17 mouse cellular contexts compared by ENCODE assay signal in the genomic region with DNA sequence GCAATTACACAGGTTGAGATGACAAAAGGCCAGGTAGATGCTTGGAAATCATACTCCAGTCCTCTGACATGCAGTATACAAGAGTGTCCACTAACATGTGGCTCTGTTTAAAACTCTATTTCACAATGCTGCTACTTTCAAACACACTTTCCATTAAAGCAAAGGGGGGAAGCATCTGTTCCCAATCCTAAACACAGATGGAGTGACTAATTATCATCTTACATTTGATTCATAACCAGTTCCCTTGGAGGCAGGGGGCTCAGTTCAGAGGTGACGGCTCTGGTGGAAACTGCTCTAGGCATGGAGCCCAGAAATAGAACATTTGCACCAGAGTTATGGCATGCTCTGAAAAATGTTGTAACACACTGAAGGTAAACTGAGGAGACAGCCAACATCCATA. TPM values are rescaled to one million over a fixed set of nuclear protein-coding genes. Genes with fewer than 3 reads are reported as not detected.
DNase-seq lines count a peak whose midpoint lies in the region; ATAC-seq lines count a peak whose summit lies in the region.
"Had no signal": no experiment of that assay in that cellular context is flagged by ENCODE, and none has a peak within 500 bp of the region (broad histone marks: within the 10 kb centered on the region; RNA-seq: fewer than 3 reads in every experiment).

No protein-coding gene starts in this region.

- whole genome bisulfite sequencing in forebrain, embryonic 15.5 days, result 41% methylated on average over 1 of the region's 1 CpGs
- WGBS in forebrain, embryonic 10.5 days, result 77% methylated on average over 1 of the region's 1 CpGs
- 20% methylated on average over 1 of the region's 1 CpGs for WGBS in limb, embryonic 11.5 days

- no peaks in the 10 kb centered on the region for H3K4me1 ChIP-seq in forebrain, embryonic 15.5 days
- H3K4me1 ChIP-seq in forebrain, embryonic 10.5 days, result no peaks in the 10 kb centered on the region
- no peaks in the 10 kb centered on the region for H3K4me1 ChIP-seq in limb, embryonic 11.5 days (ENCODE audit: control insufficient read depth, insufficient read depth, low read length)
- H3K4me1 ChIP-seq: liver, embryonic 15.5 days had no signal

- DNase-seq in forebrain, embryonic 10.5 days (ENCODE audit: extremely low spot score, low spot score), result no peak
- DNase-seq in layer of hippocampus, adult 9-11 months, result peak; percentile 32
- no peak for DNase-seq in layer of hippocampus, postnatal 10 days (ENCODE audit: low spot score in 2 of 2)
- peak; percentile 11 for DNase-seq in embryo, embryonic 11.5 days (ENCODE audit: low read depth, low spot score)
- peak; percentile 35 for DNase-seq in limb, embryonic 11.5 days (ENCODE audit: low spot score)
- DNase-seq in adrenal gland, postnatal 36 days, result no peak
- no peak for DNase-seq in spleen, postnatal 4 days (ENCODE audit: low spot score in 2 of 2)
- DNase-seq: B cell, adult 2 months; cerebellum, adult 11-12 months; gastrocnemius, postnatal 10 days; heart, adult 2 months; heart, postnatal 10 days; kidney, adult 11 months; kidney, postnatal 14 days had no signal

- no peaks in the 10 kb centered on the region for H3K27me3 ChIP-seq in forebrain, embryonic 15.5 days
- H3K27me3 ChIP-seq in forebrain, embryonic 10.5 days (ENCODE audit: poor library complexity, severe bottlenecking), result peaks cover under 1% of the 10 kb centered on the region; the same call in 1 of the 2 replicates
- H3K27me3 ChIP-seq in limb, embryonic 11.5 days (ENCODE audit: control insufficient read depth, insufficient read depth, low read length), result no peaks in the 10 kb centered on the region
- H3K27me3 ChIP-seq: liver, embryonic 15.5 days; neural tube, embryonic 13.5 days had no signal

- H3K36me3 ChIP-seq in forebrain, embryonic 15.5 days, result no peaks in the 10 kb centered on the region
- H3K36me3 ChIP-seq in forebrain, embryonic 10.5 days (replicated peaks), result no peaks in the 10 kb centered on the region
- no peaks in the 10 kb centered on the region for H3K36me3 ChIP-seq in limb, embryonic 11.5 days (ENCODE audit: control insufficient read depth, insufficient read depth, low read length)
- H3K36me3 ChIP-seq: liver, embryonic 15.5 days; neural tube, embryonic 13.5 days had no signal

- no peak overlapping the region for H3K4me2 ChIP-seq in forebrain, embryonic 15.5 days (replicated peaks)
- no peak overlapping the region for H3K4me2 ChIP-seq in limb, embryonic 11.5 days (ENCODE audit: low read depth, severe bottlenecking)
- H3K4me2 ChIP-seq: liver, embryonic 15.5 days; neural tube, embryonic 13.5 days had no signal

- no peak overlapping the region for H3K9ac ChIP-seq in forebrain, embryonic 15.5 days (replicated peaks)
- no peak overlapping the region for H3K9ac ChIP-seq in limb, embryonic 11.5 days (ENCODE audit: low read length)
- H3K9ac ChIP-seq: liver, embryonic 15.5 days; neural tube, embryonic 13.5 days had no signal

- H3K4me3 ChIP-seq in forebrain, embryonic 15.5 days, result no peak overlapping the region
- H3K4me3 ChIP-seq in forebrain, embryonic 10.5 days, result no peak overlapping the region
- no peak overlapping the region for H3K4me3 ChIP-seq in limb, embryonic 11.5 days (ENCODE audit: low read depth, low read length)
- H3K4me3 ChIP-seq: heart, adult 2 months; liver, embryonic 15.5 days; neural tube, embryonic 13.5 days had no signal

- ATAC-seq in forebrain, embryonic 15.5 days (replicated peaks), result peak; percentile 90
- peak; percentile 79; the same call in 1 of the 2 replicates for ATAC-seq in limb, embryonic 11.5 days (ENCODE audit: insufficient number of reproducible peaks, low FRiP score, low TSS enrichment, low read depth)

- H3K27ac ChIP-seq in forebrain, embryonic 15.5 days (replicated peaks), result no peak overlapping the region
- no peak overlapping the region for H3K27ac ChIP-seq in forebrain, embryonic 10.5 days
- no peak overlapping the region for H3K27ac ChIP-seq in limb, embryonic 11.5 days (replicated peaks; ENCODE audit: low read depth, low read length)
- H3K27ac ChIP-seq: heart, adult 2 months; liver, embryonic 15.5 days; neural tube, embryonic 13.5 days had no signal

- H3K9me3 ChIP-seq in forebrain, embryonic 15.5 days, result no peaks in the 10 kb centered on the region
- no peaks in the 10 kb centered on the region for H3K9me3 ChIP-seq in forebrain, embryonic 10.5 days
- no peaks in the 10 kb centered on the region for H3K9me3 ChIP-seq in limb, embryonic 11.5 days (ENCODE audit: control insufficient read depth, low read length)
- H3K9me3 ChIP-seq: liver, embryonic 15.5 days; neural tube, embryonic 13.5 days had no signal

RNA-seq across cellular contexts. Expression of a gene that starts 7.8 kb away (rescaled TPM):
- polyA plus RNA-seq in forebrain, embryonic 15.5 days (2015; fragmentation: Nextera tagmentation; extraction: Ambion mirVana), result 21.8 and 26.1 TPM in 2 replicates
- 2.3 TPM in 2 replicates for polyA plus RNA-seq in forebrain, embryonic 10.5 days (2016; fragmentation: Nextera tagmentation; extraction: Ambion mirVana)
- 100 to 1,000 TPM; 112 to 114 TPM for total RNA-seq in layer of hippocampus, postnatal 10 days (2021)
- 0.44 and 0.48 TPM in 2 replicates for polyA plus RNA-seq in limb, embryonic 11.5 days (2014; fragmentation: Nextera tagmentation; extraction: Ambion mirVana)
- total RNA-seq in adrenal gland, postnatal 36 days (2021), result 1 to 10 TPM in 1 of 2 experiments, under 1 TPM in 1; 0.86 to 1.2 TPM
- total RNA-seq: heart, adult 2 months had no signal

Comparison
In these comparisons a context has a peak if more than half of its experiments do, and no peak if none do; other contexts are left out.
1. DNase-seq: peak in layer of hippocampus, adult 9-11 months (single experiment), embryo, embryonic 11.5 days (single experiment) and limb, embryonic 11.5 days (single experiment); none in forebrain, embryonic 10.5 days (single experiment), layer of hippocampus, postnatal 10 days (0 of 2), adrenal gland, postnatal 36 days (0 of 2) and spleen, postnatal 4 days (0 of 2).